Mouse (Mus musculus): Measurements from ENCODE around the gene Ehmt2. TPM values are rescaled to one million over a fixed set of nuclear protein-coding genes. Genes with fewer than 3 reads are reported as not detected.
A peak's percentile ranks its signal among the peaks of the same experiment; 100 is the strongest.
"Not testable (repeated sequence)": the region's sequence is repeated elsewhere in the genome, so short reads cannot be mapped to it uniquely, and the experiment has no call there.

The Ehmt2 gene
- polyA plus RNA-seq, 1 experiment: 124 TPM

GRCm38 (mm10) chr17:34891377-34891776 lies 6.9 kb upstream of the Ehmt2 start:
- DNase-seq (ENCODE audit: low spot score): no peak

GRCm38 (mm10) chr17:34893072-34893824 lies 5.0 kb upstream of the Ehmt2 start:
- no peak for DNase-seq (ENCODE audit: low spot score)

- peak; percentile 90 for DNase-seq (ENCODE audit: low spot score)
Observed at GRCm38 (mm10) chr17:34894074-34894597, 4.1 kb upstream of the Ehmt2 start.

- DNase-seq (ENCODE audit: low spot score): peak; percentile 56
Observed at GRCm38 (mm10) chr17:34894801-34895530, 3.3 kb upstream of the Ehmt2 start.

- no peak for DNase-seq (ENCODE audit: low spot score)
Observed at GRCm38 (mm10) chr17:34895724-34896123, 2.5 kb upstream of the Ehmt2 start.

GRCm38 (mm10) chr17:34896366-34896765 lies 1.9 kb upstream of the Ehmt2 start:
- DNase-seq (ENCODE audit: low spot score): no peak

- no peak for DNase-seq (ENCODE audit: low spot score)
Observed at GRCm38 (mm10) chr17:34897373-34898159, 703 bp upstream of the Ehmt2 start.

- DNase-seq (ENCODE audit: low spot score): no peak
Observed at GRCm38 (mm10) chr17:34898706-34899052, 410 bp downstream of the Ehmt2 start.

GRCm38 (mm10) chr17:34899053-34899889 lies 1.0 kb downstream of the Ehmt2 start:
- peak; percentile 64 for DNase-seq (ENCODE audit: low spot score)

- no peak for DNase-seq (ENCODE audit: low spot score)
Observed at GRCm38 (mm10) chr17:34899890-34900243, 1.6 kb downstream of the Ehmt2 start.

GRCm38 (mm10) chr17:34900826-34901225 lies 2.6 kb downstream of the Ehmt2 start:
- not testable (repeated sequence) for DNase-seq (ENCODE audit: low spot score)

- not testable (repeated sequence) for DNase-seq (ENCODE audit: low spot score)
Observed at GRCm38 (mm10) chr17:34901948-34902347, 3.7 kb downstream of the Ehmt2 start.

GRCm38 (mm10) chr17:34902895-34903294 lies 4.6 kb downstream of the Ehmt2 start:
- DNase-seq (ENCODE audit: low spot score): no peak

- DNase-seq (ENCODE audit: low spot score): no peak
Observed at GRCm38 (mm10) chr17:34910982-34911381, 12.7 kb downstream of the Ehmt2 start.

GRCm38 (mm10) chr17:34911945-34912351 lies 13.7 kb downstream of the Ehmt2 start:
- peak; percentile 75 for DNase-seq (ENCODE audit: low spot score)

- no peak for DNase-seq (ENCODE audit: low spot score)
Observed at GRCm38 (mm10) chr17:34913930-34914665, 15.8 kb downstream of the Ehmt2 start, which contains the start of gene Slc44a4. Gene Slc44a4, plus strand, starts transcription at chr17:34914466.

GRCm38 (mm10) chr17:34915410-34915831 lies 17.2 kb downstream of the Ehmt2 start:
- DNase-seq (ENCODE audit: low spot score): no peak

GRCm38 (mm10) chr17:34916316-34916715 lies 18.0 kb downstream of the Ehmt2 start:
- DNase-seq (ENCODE audit: low spot score): no peak

- DNase-seq (ENCODE audit: low spot score): no peak
Observed at GRCm38 (mm10) chr17:34917188-34917587, 18.9 kb downstream of the Ehmt2 start.

GRCm38 (mm10) chr17:34922939-34923338 lies 24.7 kb downstream of the Ehmt2 start:
- DNase-seq (ENCODE audit: low spot score): no peak
